ENCODE assay signal across 8 mouse cellular contexts in the genomic region with DNA sequence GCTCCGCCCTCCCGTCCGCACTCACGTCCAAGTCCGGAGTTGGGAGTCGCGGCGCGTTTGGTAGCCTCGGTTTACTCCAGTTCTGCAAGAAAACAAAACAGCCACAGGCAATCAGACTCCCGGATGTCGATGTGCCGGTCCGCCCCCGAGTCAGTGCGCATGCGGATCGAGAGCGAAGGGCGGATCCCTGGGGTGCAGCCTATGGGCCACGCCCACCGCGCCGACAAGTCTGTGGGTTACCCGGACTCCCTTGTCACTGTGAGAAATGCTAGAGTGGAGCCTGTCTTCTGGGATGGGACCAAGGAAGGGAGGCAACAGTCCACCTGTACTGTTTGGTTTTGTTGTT. TPM values are rescaled to one million over a fixed set of nuclear protein-coding genes. Genes with fewer than 3 reads are reported as not detected.
A peak's percentile ranks its signal among the peaks of the same experiment; 100 is the strongest.
DNase-seq lines count a peak whose midpoint lies in the region; ATAC-seq and TF ChIP-seq lines count a peak whose summit lies in the region.

Gene Tmem50a, minus strand, starts transcription at position 161 of the 346 bp plus-strand sequence.

- peaks cover 6% of the 10 kb centered on the region for H3K9me3 ChIP-seq in E14TG2a.4 (ENCODE audit: low read length)
- H3K9me3 ChIP-seq in forebrain, embryonic 11.5 days (ENCODE audit: control insufficient read depth, low read length) = no peaks in the 10 kb centered on the region; the same call in 1 of the 2 replicates
- H3K9me3 ChIP-seq in heart, embryonic 15.5 days (replicated peaks) = no peaks in the 10 kb centered on the region
- no peaks in the 10 kb centered on the region for H3K9me3 ChIP-seq in liver, embryonic 14.5 days (ENCODE audit: control insufficient read depth, low read length)
- no peaks in the 10 kb centered on the region for H3K9me3 ChIP-seq in stomach, embryonic 15.5 days

- WGBS in forebrain, embryonic 11.5 days = under 1% methylated on average over 25 of the region's 25 CpGs
- under 1% methylated on average over 25 of the region's 25 CpGs for WGBS in heart, embryonic 15.5 days
- WGBS in liver, embryonic 14.5 days (ENCODE audit: insufficient replicate concordance) = under 1% methylated on average over 25 of the region's 25 CpGs
- under 1% methylated on average over 25 of the region's 25 CpGs for WGBS in stomach, embryonic 15.5 days

- peak within 1 kb of the TSS; percentile 83 for H3K9ac ChIP-seq in forebrain, embryonic 11.5 days (ENCODE audit: low read length)
- H3K9ac ChIP-seq in heart, embryonic 15.5 days = peak within 1 kb of the TSS; percentile 94
- peak within 1 kb of the TSS; percentile 91 for H3K9ac ChIP-seq in liver, embryonic 14.5 days (replicated peaks)
- H3K9ac ChIP-seq in stomach, embryonic 15.5 days = peak within 1 kb of the TSS; percentile 80

- peak; percentile 88 for ATAC-seq in forebrain, embryonic 11.5 days (replicated peaks; ENCODE audit: low FRiP score)
- peak; percentile 90 for ATAC-seq in heart, embryonic 15.5 days (replicated peaks; ENCODE audit: insufficient number of reproducible peaks, insufficient read depth, low FRiP score, low read depth)
- peak; percentile 91 for ATAC-seq in liver, embryonic 14.5 days (ENCODE audit: insufficient read depth)
- peak; percentile 94 for ATAC-seq in stomach, embryonic 15.5 days (ENCODE audit: insufficient read depth, low FRiP score, low read depth)

- peak; percentile 96 for DNase-seq in c-Kit-positive CD71-positive TER-119-negative erythroid progenitor cells, embryonic 14.5 days (ENCODE audit: low read depth)
- DNase-seq in forebrain, embryonic 11.5 days (ENCODE audit: low spot score) = peak; percentile 94
- peak; percentile 96 for DNase-seq in kidney, postnatal 25 days
- peak; percentile 90 to 94 (median 93) for DNase-seq in liver, embryonic 14.5 days (ENCODE audit: low read depth in 3 of 3, low spot score in 3 of 3)
- peak; percentile 92 for DNase-seq in neural tube, embryonic 10.5 days (ENCODE audit: extremely low spot score, low spot score)

- H3K27me3 ChIP-seq in E14TG2a.4 (ENCODE audit: insufficient read depth, low read length) = no peaks in the 10 kb centered on the region
- no peaks in the 10 kb centered on the region for H3K27me3 ChIP-seq in forebrain, embryonic 11.5 days (ENCODE audit: control insufficient read depth, insufficient read depth, low read length)
- H3K27me3 ChIP-seq in heart, embryonic 15.5 days = no peaks in the 10 kb centered on the region
- no peaks in the 10 kb centered on the region for H3K27me3 ChIP-seq in liver, embryonic 14.5 days (ENCODE audit: control insufficient read depth, insufficient read depth, low read length)
- no peaks in the 10 kb centered on the region for H3K27me3 ChIP-seq in stomach, embryonic 15.5 days (replicated peaks)

- no peak for TF ChIP-seq CTCF in E14TG2a.4 (conservative IDR thresholded peaks at IDR 0.05; ENCODE audit: low read length)
- no peak for TF ChIP-seq CTCF in liver, embryonic 14.5 days (IDR thresholded peaks at IDR 0.05; ENCODE audit: low read depth)

- H3K4me3 ChIP-seq in E14TG2a.4 (replicated peaks; ENCODE audit: low read length) = peak within 1 kb of the TSS; percentile 96
- H3K4me3 ChIP-seq in forebrain, embryonic 11.5 days (ENCODE audit: low read depth, low read length) = peak within 1 kb of the TSS; percentile 85
- H3K4me3 ChIP-seq in heart, embryonic 15.5 days = peak within 1 kb of the TSS; percentile 99
- H3K4me3 ChIP-seq in liver, embryonic 14.5 days (ENCODE audit: insufficient read depth in 1 of 2, low read depth in 2 of 2, low read length in 2 of 2) = peak within 1 kb of the TSS; percentile 64 to 99
- peak within 1 kb of the TSS; percentile 84 for H3K4me3 ChIP-seq in stomach, embryonic 15.5 days (replicated peaks)

- H3K27ac ChIP-seq in forebrain, embryonic 11.5 days (ENCODE audit: low read depth, low read length) = peak within 1 kb of the TSS; percentile 72
- peak within 1 kb of the TSS; percentile 93 for H3K27ac ChIP-seq in heart, embryonic 15.5 days
- peak within 1 kb of the TSS; percentile 99 for H3K27ac ChIP-seq in liver, embryonic 14.5 days
- H3K27ac ChIP-seq in stomach, embryonic 15.5 days = peak within 1 kb of the TSS; percentile 95

- peaks cover 26% of the 10 kb centered on the region for H3K36me3 ChIP-seq in E14TG2a.4 (ENCODE audit: insufficient read depth, low read length)
- H3K36me3 ChIP-seq in forebrain, embryonic 11.5 days (ENCODE audit: control insufficient read depth, insufficient read depth, low read length) = peaks cover 4% of the 10 kb centered on the region; the same call in 1 of the 2 replicates
- H3K36me3 ChIP-seq in heart, embryonic 15.5 days = peaks cover 13% of the 10 kb centered on the region; the same call in 1 of the 2 replicates
- peaks cover 13% of the 10 kb centered on the region for H3K36me3 ChIP-seq in liver, embryonic 14.5 days (replicated peaks; ENCODE audit: control insufficient read depth, insufficient read depth, low read depth)
- peaks cover 7% of the 10 kb centered on the region; the same call in 1 of the 2 replicates for H3K36me3 ChIP-seq in stomach, embryonic 15.5 days

- peak within 1 kb of the TSS; percentile 75 for H3K4me2 ChIP-seq in forebrain, embryonic 11.5 days (ENCODE audit: low read depth, low read length, severe bottlenecking)
- peak within 1 kb of the TSS; percentile 69 for H3K4me2 ChIP-seq in heart, embryonic 15.5 days
- H3K4me2 ChIP-seq in liver, embryonic 14.5 days (ENCODE audit: low read depth) = peak within 1 kb of the TSS; percentile 99
- peak within 1 kb of the TSS; percentile 64 for H3K4me2 ChIP-seq in stomach, embryonic 15.5 days

- no peak for TF ChIP-seq EP300 in liver, embryonic 14.5 days (IDR thresholded peaks at IDR 0.05; ENCODE audit: low read depth)

- H3K4me1 ChIP-seq in E14TG2a.4 (replicated peaks; ENCODE audit: low read depth, low read length) = peaks cover 39% of the 10 kb centered on the region
- peaks cover 3% of the 10 kb centered on the region; the same call in 1 of the 2 replicates for H3K4me1 ChIP-seq in forebrain, embryonic 11.5 days (replicated peaks; ENCODE audit: control insufficient read depth, insufficient read depth, low read length)
- H3K4me1 ChIP-seq in heart, embryonic 15.5 days (replicated peaks) = peaks cover 23% of the 10 kb centered on the region
- peaks cover 34 to 47% of the 10 kb centered on the region in 2 experiments for H3K4me1 ChIP-seq in liver, embryonic 14.5 days (replicated peaks; ENCODE audit: control insufficient read depth in 2 of 2, insufficient read depth in 2 of 2, low read length in 1 of 2)
- peaks cover 5% of the 10 kb centered on the region; the same call in 1 of the 2 replicates for H3K4me1 ChIP-seq in stomach, embryonic 15.5 days

RNA-seq across cellular contexts. Expression of gene Tmem50a, which starts in this region (rescaled TPM):
- 114 and 117 TPM in 2 replicates for polyA plus RNA-seq in forebrain, embryonic 11.5 days (2014; fragmentation: Nextera tagmentation; extraction: Ambion mirVana)
- 142 TPM in 2 replicates for polyA plus RNA-seq in heart, embryonic 15.5 days (2015; fragmentation: Nextera tagmentation; extraction: Ambion mirVana)
- polyA plus RNA-seq in liver, embryonic 14.5 days (2012; rRNA removed) = 44.2 and 50.8 TPM in 2 replicates
- polyA plus RNA-seq in liver, embryonic 14.5 days (2014; fragmentation: Nextera tagmentation; extraction: Ambion mirVana) = 59.5 and 65.1 TPM in 2 replicates
- polyA plus RNA-seq in stomach, embryonic 15.5 days (2015; fragmentation: Nextera tagmentation; extraction: Ambion mirVana) = 167 and 170 TPM in 2 replicates

Comparison
In these comparisons a context has a peak if more than half of its experiments do, and no peak if none do; other contexts are left out.
1. Peak in every context shown above with its lines: DNase-seq, ATAC-seq, H3K4me3 ChIP-seq and H3K27ac ChIP-seq.